Mouse (Mus musculus): ENCODE results near the gene Kcnip4. TPM values are rescaled to one million over a fixed set of nuclear protein-coding genes. Genes with fewer than 3 reads are reported as not detected.

Gene Kcnip4
- total and polyA plus RNA-seq, 2 experiments from 2014 or later, result 14.3 to 18.6 TPM

GRCm38 (mm10) chr5:48448888-48449287 is 1075.8 kb downstream of the Kcnip4 start:
- Histone ChIP-seq H3K4me1 (ENCODE audit: insufficient read depth) (no peaks in the 10 kb centered on the region), H3K9me3 (ENCODE audit: low read length) (no peaks in the 10 kb centered on the region)
- 88% methylated on average over 1 of the region's 1 CpGs for WGBS

GRCm38 (mm10) chr5:48430459-48430858 is 1094.2 kb downstream of the Kcnip4 start:
- H3K4me1 ChIP-seq (ENCODE audit: insufficient read depth), result no peaks in the 10 kb centered on the region
- peak; percentile 74 for TF ChIP-seq CTCF (IDR thresholded peaks at IDR 0.05; ENCODE audit: low read depth)
- peak; percentile 66 for ATAC-seq

More at GRCm38 (mm10) chr5:48448888-48449287, 1075.8 kb downstream of the Kcnip4 start:
- H3K9ac ChIP-seq, result no peak overlapping the region
- ATAC-seq, result no peak
- DNase-seq, result no peak
- no peaks in the 10 kb centered on the region for H3K36me3 ChIP-seq (ENCODE audit: insufficient read depth)
- H3K4me3 ChIP-seq (ENCODE audit: low read depth, low read length), result no peak overlapping the region
- H3K27me3 ChIP-seq (ENCODE audit: insufficient read depth, low read length), result no peaks in the 10 kb centered on the region
- H3K4me2 ChIP-seq (ENCODE audit: low read depth), result no peak overlapping the region
- no peak for TF ChIP-seq CTCF (IDR thresholded peaks at IDR 0.05; ENCODE audit: low read depth)
- no peak overlapping the region for H3K27ac ChIP-seq (ENCODE audit: low read depth, low read length)

GRCm38 (mm10) chr5:48421957-48422356 is 1102.8 kb downstream of the Kcnip4 start:
- Histone ChIP-seq H3K4me2 (ENCODE audit: low read depth) (no peak overlapping the region), H3K4me3 (ENCODE audit: low read depth, low read length) (no peak overlapping the region), H3K4me1 (ENCODE audit: insufficient read depth) (no peaks in the 10 kb centered on the region), H3K27me3 (ENCODE audit: insufficient read depth, low read length) (no peaks in the 10 kb centered on the region), H3K36me3 (ENCODE audit: insufficient read depth) (no peaks in the 10 kb centered on the region), H3K27ac (ENCODE audit: low read depth, low read length) (no peak overlapping the region), H3K9ac (no peak overlapping the region), H3K9me3 (ENCODE audit: low read length) (no peaks in the 10 kb centered on the region)
- no peak for TF ChIP-seq CTCF (IDR thresholded peaks at IDR 0.05; ENCODE audit: low read depth)
- 82% methylated on average over 1 of the region's 1 CpGs for WGBS
- ATAC-seq, result no peak
- DNase-seq, result no peak

More at GRCm38 (mm10) chr5:48430459-48430858, 1094.2 kb downstream of the Kcnip4 start:
- no peaks in the 10 kb centered on the region for H3K9me3 ChIP-seq (ENCODE audit: low read length)
- peak; percentile 68 for DNase-seq
- no peaks in the 10 kb centered on the region for H3K36me3 ChIP-seq (ENCODE audit: insufficient read depth)
- no peak overlapping the region for H3K4me2 ChIP-seq (ENCODE audit: low read depth)
- H3K9ac ChIP-seq, result no peak overlapping the region
- no peak overlapping the region for H3K4me3 ChIP-seq (ENCODE audit: low read depth, low read length)
- H3K27me3 ChIP-seq (ENCODE audit: insufficient read depth, low read length), result no peaks in the 10 kb centered on the region
- H3K27ac ChIP-seq (ENCODE audit: low read depth, low read length), result no peak overlapping the region

GRCm38 (mm10) chr5:48419741-48420140 is 1105.0 kb downstream of the Kcnip4 start:
- Histone ChIP-seq H3K9ac (no peak overlapping the region), H3K27me3 (ENCODE audit: insufficient read depth, low read length) (no peaks in the 10 kb centered on the region), H3K4me2 (ENCODE audit: low read depth) (no peak overlapping the region), H3K4me1 (ENCODE audit: insufficient read depth) (no peaks in the 10 kb centered on the region), H3K4me3 (ENCODE audit: low read depth, low read length) (no peak overlapping the region), H3K36me3 (ENCODE audit: insufficient read depth) (no peaks in the 10 kb centered on the region), H3K27ac (ENCODE audit: low read depth, low read length) (no peak overlapping the region), H3K9me3 (ENCODE audit: low read length) (no peaks in the 10 kb centered on the region)
- 94% methylated on average over 2 of the region's 2 CpGs for WGBS
- no peak for ATAC-seq
- DNase-seq, result no peak
- TF ChIP-seq CTCF (IDR thresholded peaks at IDR 0.05; ENCODE audit: low read depth), result no peak

- Histone ChIP-seq H3K4me1 (ENCODE audit: insufficient read depth) (no peaks in the 10 kb centered on the region), H3K4me2 (ENCODE audit: low read depth) (no peak overlapping the region), H3K27ac (ENCODE audit: low read depth, low read length) (no peak overlapping the region), H3K27me3 (ENCODE audit: insufficient read depth, low read length) (no peaks in the 10 kb centered on the region), H3K4me3 (ENCODE audit: low read depth, low read length) (no peak overlapping the region), H3K9ac (no peak overlapping the region), H3K36me3 (ENCODE audit: insufficient read depth) (no peaks in the 10 kb centered on the region), H3K9me3 (ENCODE audit: low read length) (no peaks in the 10 kb centered on the region)
- no peak for TF ChIP-seq CTCF (IDR thresholded peaks at IDR 0.05; ENCODE audit: low read depth)
- ATAC-seq, result no peak
- DNase-seq, result no peak
- 96% methylated on average over 4 of the region's 4 CpGs for WGBS
These were observed 1112.4 kb downstream of the Kcnip4 start for GRCm38 (mm10) chr5:48412261-48412660.

GRCm38 (mm10) chr5:48411462-48411861 is 1113.2 kb downstream of the Kcnip4 start:
- ATAC-seq, result no peak
- WGBS, result 84% methylated on average over 4 of the region's 4 CpGs

GRCm38 (mm10) chr5:48410348-48410747 is 1114.4 kb downstream of the Kcnip4 start:
- no peak for ATAC-seq
- no peak for TF ChIP-seq CTCF (IDR thresholded peaks at IDR 0.05; ENCODE audit: low read depth)
- H3K4me1 ChIP-seq (ENCODE audit: insufficient read depth), result no peaks in the 10 kb centered on the region
- H3K9ac ChIP-seq, result no peak overlapping the region
- DNase-seq, result no peak
- H3K27me3 ChIP-seq (ENCODE audit: insufficient read depth, low read length), result no peaks in the 10 kb centered on the region
- no peak overlapping the region for H3K4me3 ChIP-seq (ENCODE audit: low read depth, low read length)
- H3K27ac ChIP-seq (ENCODE audit: low read depth, low read length), result no peak overlapping the region
- 74% methylated on average over 5 of the region's 5 CpGs for WGBS
- no peaks in the 10 kb centered on the region for H3K9me3 ChIP-seq (ENCODE audit: low read length)
- H3K36me3 ChIP-seq (ENCODE audit: insufficient read depth), result no peaks in the 10 kb centered on the region
- no peak overlapping the region for H3K4me2 ChIP-seq (ENCODE audit: low read depth)

More at GRCm38 (mm10) chr5:48411462-48411861, 1113.2 kb downstream of the Kcnip4 start:
- Histone ChIP-seq H3K27ac (ENCODE audit: low read depth, low read length) (no peak overlapping the region), H3K4me3 (ENCODE audit: low read depth, low read length) (no peak overlapping the region), H3K36me3 (ENCODE audit: insufficient read depth) (no peaks in the 10 kb centered on the region), H3K4me1 (ENCODE audit: insufficient read depth) (no peaks in the 10 kb centered on the region), H3K9ac (no peak overlapping the region), H3K27me3 (ENCODE audit: insufficient read depth, low read length) (no peaks in the 10 kb centered on the region), H3K9me3 (ENCODE audit: low read length) (no peaks in the 10 kb centered on the region), H3K4me2 (ENCODE audit: low read depth) (no peak overlapping the region)
- TF ChIP-seq CTCF (IDR thresholded peaks at IDR 0.05; ENCODE audit: low read depth), result no peak
- no peak for DNase-seq
